Mouse (Mus musculus): ENCODE data around the gene Anxa1.

DNA sequence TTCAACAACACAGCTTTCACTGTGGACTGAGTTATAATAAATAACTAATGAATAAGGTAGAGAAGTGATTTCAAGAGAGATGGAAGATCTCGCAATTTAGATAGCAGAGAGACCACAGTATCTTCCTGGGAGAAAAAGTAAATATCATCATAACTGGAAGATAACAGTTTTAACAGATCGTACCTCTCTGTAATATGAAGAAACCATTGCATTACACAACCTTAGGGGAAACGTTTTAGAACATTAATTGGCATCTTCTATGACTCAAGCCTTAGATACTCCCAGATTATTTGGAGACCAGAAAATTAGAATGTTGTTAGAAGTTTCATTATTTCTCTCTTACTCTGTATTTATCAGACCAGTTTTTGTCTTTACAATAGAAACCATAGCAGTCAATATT is 13.0 kb upstream of the Anxa1 start:
- TF ChIP-seq CTCF (IDR thresholded peaks at IDR 0.05) = no peak
- TF ChIP-seq EP300 (IDR thresholded peaks at IDR 0.05) = no peak

All from lung, postnatal 0 days (tissue).